ENCODE assay signal across 22 mouse cellular contexts in genomic region chr1:76676836-76677235, GRCm38 (mm10).
A peak's percentile ranks its signal among the peaks of the same experiment; 100 is the strongest.
DNase-seq lines count a peak whose midpoint lies in the region; ATAC-seq lines count a peak whose summit lies in the region.
"Had no signal": no experiment of that assay in that cellular context is flagged by ENCODE, and none has a peak within 500 bp of the region (broad histone marks: within the 10 kb centered on the region; RNA-seq: fewer than 3 reads in every experiment).

No protein-coding gene starts in this region.

- no peak for ATAC-seq in heart, embryonic 12.5 days (ENCODE audit: insufficient number of reproducible peaks, low FRiP score)
- ATAC-seq: activated CD4-positive, CD25-positive, alpha-beta regulatory T cell, adult 4 months; forebrain, embryonic 16.5 days; intestine, embryonic 16.5 days; Patski had no signal

- DNase-seq in adrenal gland, postnatal 14 days: peak; percentile 3
- no peak for DNase-seq in adrenal gland, adult 18-20 months (ENCODE audit: low spot score in 2 of 2)
- DNase-seq in heart, adult 8-10 months (ENCODE audit: low spot score): peak; percentile 35
- peak; percentile 63 for DNase-seq in 416B (ENCODE audit: low read depth)
- DNase-seq in embryo, embryonic 10.5 days (ENCODE audit: low spot score): peak; percentile 11
- DNase-seq in right cerebral cortex, postnatal 25 days: no peak
- DNase-seq: adrenal gland, adult 2 months; adrenal gland, postnatal 36 days; cerebellum, adult 11-12 months; cerebellum, adult 9-11 months; cerebellum, postnatal 36 days; gastrocnemius, postnatal 14 days; kidney, adult 2 months had no signal

- 0 out of 2 replicates have a peak, but pooled peaks cover 3% of the 10 kb centered on the region for H3K4me1 ChIP-seq in heart, embryonic 12.5 days (replicated peaks)
- H3K4me1 ChIP-seq: embryonic facial prominence, embryonic 13.5 days; forebrain, embryonic 12.5 days; hindbrain, embryonic 15.5 days had no signal

- no peak overlapping the region for H3K27ac ChIP-seq in heart, embryonic 12.5 days (ENCODE audit: poor library complexity, severe bottlenecking)
- H3K27ac ChIP-seq: embryonic facial prominence, embryonic 13.5 days; forebrain, embryonic 12.5 days; heart, embryonic 13.5 days; hindbrain, embryonic 15.5 days had no signal

- WGBS in heart, embryonic 12.5 days: 30% methylated on average over 6 of the region's 6 CpGs

- H3K9me3 ChIP-seq in heart, embryonic 12.5 days (replicated peaks): peaks cover 5% of the 10 kb centered on the region; the same call in 1 of the 2 replicates
- H3K9me3 ChIP-seq: embryonic facial prominence, embryonic 13.5 days; forebrain, embryonic 12.5 days; hindbrain, embryonic 15.5 days had no signal

- H3K9ac ChIP-seq in heart, embryonic 12.5 days: no peak overlapping the region
- H3K9ac ChIP-seq: embryonic facial prominence, embryonic 13.5 days; forebrain, embryonic 12.5 days; heart, embryonic 13.5 days; hindbrain, embryonic 15.5 days had no signal

- no peaks in the 10 kb centered on the region for H3K36me3 ChIP-seq in heart, embryonic 12.5 days
- H3K36me3 ChIP-seq: embryonic facial prominence, embryonic 13.5 days; forebrain, embryonic 12.5 days; heart, embryonic 13.5 days; hindbrain, embryonic 15.5 days had no signal

- no peak overlapping the region for H3K4me3 ChIP-seq in heart, embryonic 12.5 days
- H3K4me3 ChIP-seq: embryonic facial prominence, embryonic 13.5 days; forebrain, embryonic 12.5 days; heart, embryonic 13.5 days; hindbrain, embryonic 15.5 days had no signal

- H3K4me2 ChIP-seq in heart, embryonic 12.5 days: no peak overlapping the region
- H3K4me2 ChIP-seq: embryonic facial prominence, embryonic 13.5 days; forebrain, embryonic 12.5 days; heart, embryonic 13.5 days; hindbrain, embryonic 15.5 days had no signal

- no peaks in the 10 kb centered on the region for H3K27me3 ChIP-seq in heart, embryonic 12.5 days (replicated peaks)
- H3K27me3 ChIP-seq: embryonic facial prominence, embryonic 13.5 days; forebrain, embryonic 12.5 days; heart, embryonic 13.5 days; hindbrain, embryonic 15.5 days had no signal

Comparison
In these comparisons a context has a peak if more than half of its experiments do, and no peak if none do; other contexts are left out.
1. DNase-seq: peak in adrenal gland, postnatal 14 days (single experiment), heart, adult 8-10 months (single experiment), 416B (single experiment) and embryo, embryonic 10.5 days (single experiment); none in adrenal gland, adult 18-20 months (0 of 2) and right cerebral cortex, postnatal 25 days (single experiment).